Mouse (Mus musculus) cerebellum, adult 18-20 months (tissue): Measurements from ENCODE around the gene Snrnp40.

Experiments
- DNase-seq, 2 experiments: peaks; one replicate each; pipeline ENCODE4 v3.0.0; 2021

The Snrnp40 gene

DNA sequence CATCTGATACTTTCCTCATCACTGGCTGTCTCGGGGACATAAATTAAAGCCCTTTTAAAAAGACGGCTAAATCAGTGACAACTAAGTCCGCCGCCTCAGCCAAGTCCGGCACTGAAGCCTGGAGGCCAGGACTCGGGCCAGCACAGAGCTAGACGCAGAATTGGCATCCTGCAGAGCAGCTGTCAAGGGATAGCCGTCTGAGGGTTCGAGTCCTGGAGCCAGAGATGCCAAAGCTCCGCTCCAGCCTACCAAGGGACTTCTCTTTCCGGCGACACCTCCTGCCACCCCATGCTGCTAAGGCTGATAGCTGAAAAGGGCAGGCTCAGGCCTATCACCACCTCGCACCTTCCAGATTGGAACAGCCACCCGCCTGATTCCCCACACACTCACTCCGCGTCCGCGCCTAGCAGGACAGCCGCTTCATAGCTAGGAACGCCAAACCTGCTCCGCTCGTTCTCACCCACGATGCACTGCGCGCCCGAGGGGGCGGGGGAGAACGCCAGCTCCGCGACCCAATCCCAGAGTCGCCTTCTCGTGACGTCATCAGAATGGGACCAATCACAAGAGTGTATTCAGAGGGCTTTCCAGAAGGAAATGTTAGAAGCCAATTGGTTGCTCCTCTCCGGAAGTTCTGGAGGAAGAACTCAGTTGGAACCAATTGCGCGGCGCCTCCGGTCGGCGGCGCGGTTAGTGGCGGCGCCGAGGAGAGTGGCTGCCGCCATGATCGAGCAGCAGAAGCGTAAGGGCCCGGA is at the start of gene Snrnp40, which contains the start of gene Zcchc17:
TSS of gene Snrnp40 (plus strand) at position 647 of the 752 bp plus-strand sequence.
TSS of gene Zcchc17 (minus strand) at position 458 of the 752 bp plus-strand sequence.
- peak; percentile 99 to 100 for DNase-seq

DNA sequence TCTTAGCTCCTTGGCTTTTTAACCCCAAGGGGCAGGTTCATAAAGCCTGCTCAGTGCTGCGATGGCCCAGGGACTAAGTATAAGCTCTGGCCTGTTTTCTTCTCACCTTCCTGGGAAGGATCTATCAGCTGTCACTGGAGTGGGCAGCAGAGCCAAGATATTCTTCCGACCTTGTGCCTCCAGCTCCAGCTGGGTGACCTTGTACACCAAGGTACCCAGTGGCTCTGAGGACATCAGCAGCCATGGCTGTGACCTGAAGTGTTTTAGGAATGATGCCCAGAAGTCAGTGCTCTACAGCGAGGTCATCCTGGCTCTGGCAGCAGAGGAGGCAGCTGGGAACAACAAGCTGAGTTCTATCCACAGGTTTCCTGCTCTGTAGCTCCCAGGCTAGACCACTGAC is 47.4 kb upstream of the Snrnp40 start:
- DNase-seq = no peak

DNA sequence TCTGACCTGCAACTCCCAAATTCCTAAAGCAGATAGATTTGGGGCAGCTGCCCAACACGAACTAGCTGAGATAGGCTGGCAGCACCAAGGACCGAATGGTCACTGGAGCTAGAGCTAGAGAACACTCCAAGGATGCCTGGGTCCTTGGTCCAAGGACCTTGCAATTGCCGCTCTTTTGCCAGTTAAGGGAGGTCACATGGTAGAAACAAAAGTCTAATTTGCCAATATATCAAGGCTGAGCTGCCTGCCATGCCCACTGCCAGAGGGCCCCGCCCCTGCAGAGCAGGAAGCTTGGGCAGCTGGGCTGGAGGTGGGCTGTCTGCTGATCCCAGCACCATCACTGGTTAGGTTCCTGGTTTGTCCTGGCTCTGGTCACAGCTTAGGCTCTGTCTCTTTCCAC is 46.4 kb upstream of the Snrnp40 start:
- no peak for DNase-seq

DNA sequence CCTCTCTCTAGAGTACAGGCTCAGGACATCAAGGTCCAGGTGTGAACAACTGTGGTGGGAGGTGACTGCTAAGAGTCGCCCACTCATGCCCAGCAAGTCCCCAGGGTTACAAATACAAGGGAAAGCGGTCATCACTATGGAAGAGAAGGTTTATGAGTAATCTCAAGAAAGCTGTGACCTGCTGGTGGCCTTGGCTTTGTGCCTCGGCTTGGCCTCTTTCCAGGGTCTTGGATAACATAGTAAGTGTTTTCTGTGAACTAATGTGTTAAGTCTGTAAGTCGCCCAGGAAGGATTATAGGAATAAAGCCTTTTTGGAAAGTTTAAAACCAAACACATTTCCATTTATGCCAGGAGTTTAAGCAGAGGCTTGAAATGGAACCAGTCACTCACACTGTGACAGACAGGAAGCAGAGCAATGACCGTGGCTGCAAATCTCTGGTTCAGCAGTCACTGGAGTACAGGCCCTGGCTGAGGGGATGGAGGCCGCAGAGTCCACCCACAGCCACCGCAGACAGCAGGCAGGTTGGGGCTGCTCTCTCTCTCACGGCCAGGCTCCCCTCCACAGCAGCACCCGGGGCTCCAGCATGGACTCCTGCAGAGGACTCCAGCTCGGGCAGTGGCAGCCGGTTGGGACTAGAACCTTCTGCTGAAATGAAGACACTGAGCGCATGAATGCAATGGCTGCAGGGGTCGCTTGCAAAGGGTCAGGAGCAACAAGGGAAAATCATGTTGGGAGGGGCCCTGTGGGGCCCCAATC is 44.0 kb upstream of the Snrnp40 start:
- DNase-seq = peak; percentile 49 to 50

DNA sequence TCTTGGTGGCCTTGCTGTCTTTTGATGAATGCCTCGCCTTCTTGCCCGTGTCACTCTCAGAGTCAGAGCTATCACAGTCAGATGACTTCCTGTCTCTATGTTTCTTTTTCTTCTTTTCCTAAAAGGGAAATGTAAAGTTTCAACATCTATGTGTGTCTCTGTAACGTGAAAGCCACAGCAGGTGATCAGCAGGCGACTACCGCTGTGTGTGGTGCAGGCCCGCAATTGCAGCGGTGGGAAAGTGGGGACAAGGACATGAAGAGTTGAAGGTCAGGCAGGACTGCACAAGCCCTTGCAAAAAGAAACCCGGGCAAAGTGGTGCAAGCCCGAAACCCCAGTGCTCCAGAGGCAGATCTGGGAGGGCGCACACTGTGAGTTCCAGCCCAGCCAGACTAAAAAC is 43.2 kb upstream of the Snrnp40 start:
- no peak for DNase-seq

DNA sequence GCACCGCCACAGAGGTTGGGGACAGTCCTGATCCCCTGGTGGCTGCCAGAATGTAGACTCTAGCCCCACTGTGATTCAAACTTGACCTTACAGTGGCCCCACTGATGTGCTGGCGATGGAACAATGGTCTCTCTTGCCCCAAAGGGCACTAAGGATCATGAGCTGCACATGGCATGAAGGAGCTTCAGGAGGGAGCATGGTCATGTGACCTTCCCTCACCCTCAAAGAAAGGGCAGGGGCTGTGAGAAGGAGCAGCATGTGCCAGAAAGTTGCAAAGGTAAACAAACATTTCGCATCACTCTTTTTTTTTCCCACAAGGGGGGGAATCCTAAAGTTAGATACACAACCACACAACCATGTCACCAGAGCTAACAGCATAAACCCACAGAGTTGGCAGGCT is 41.8 kb upstream of the Snrnp40 start:
- DNase-seq = no peak

DNA sequence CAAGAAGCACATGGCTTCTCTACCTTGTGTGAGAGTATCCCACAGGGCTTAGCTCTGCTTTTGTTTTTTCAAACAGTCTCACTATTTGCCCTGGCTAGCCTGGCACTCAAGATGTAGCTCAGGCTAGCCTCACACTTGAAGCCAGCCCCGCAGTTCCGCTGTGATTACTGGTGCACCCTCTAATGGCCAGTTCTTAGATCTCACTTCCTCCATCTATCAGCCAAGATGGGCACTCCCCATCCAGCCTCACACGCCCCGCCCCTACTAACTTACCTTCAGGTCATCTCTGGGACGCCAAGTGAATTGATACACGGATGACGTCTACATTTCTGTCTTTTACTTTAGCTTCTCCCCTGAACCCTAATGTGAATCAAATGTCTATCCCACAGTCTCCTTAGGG is 40.4 kb upstream of the Snrnp40 start:
- DNase-seq = no peak

DNA sequence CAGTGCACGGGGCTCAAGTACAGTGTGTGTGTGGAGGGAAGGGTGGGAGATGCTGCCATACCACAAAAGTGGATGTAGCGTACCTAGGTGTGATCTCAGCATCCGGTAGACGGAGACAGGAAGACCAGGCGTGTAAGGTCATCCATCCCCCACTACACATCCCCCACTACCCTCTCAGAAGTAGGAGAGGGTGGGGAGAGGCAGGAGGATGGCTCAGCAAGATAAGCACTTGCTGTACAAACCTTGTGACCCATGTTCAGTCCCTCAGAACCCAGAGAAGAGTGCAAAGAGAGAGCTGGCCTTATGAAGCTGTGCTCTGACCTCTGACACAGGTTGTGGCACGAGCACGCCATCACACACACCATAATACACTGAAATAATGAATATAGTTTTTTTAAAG is 38.3 kb upstream of the Snrnp40 start:
- no peak for DNase-seq

DNA sequence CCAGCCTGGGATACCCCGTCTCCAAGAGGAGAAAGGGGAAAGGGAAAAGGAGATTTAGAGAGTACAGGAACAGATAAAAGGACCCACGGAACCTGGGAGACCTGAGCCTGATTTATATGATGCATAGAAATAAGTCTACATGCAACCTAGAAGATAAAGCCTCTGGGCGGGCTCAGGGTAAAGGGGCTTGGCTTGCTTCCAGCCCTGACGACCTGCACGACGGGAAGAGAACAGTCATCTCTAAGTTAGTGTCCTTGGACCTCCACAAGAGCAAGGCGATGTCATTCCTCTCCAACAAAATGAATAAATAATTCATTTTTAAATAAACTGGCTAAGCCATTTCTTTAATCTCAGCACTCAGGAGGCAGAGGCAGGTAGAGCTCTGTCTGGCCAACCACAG is 37.4 kb upstream of the Snrnp40 start:
- no peak for DNase-seq

DNA sequence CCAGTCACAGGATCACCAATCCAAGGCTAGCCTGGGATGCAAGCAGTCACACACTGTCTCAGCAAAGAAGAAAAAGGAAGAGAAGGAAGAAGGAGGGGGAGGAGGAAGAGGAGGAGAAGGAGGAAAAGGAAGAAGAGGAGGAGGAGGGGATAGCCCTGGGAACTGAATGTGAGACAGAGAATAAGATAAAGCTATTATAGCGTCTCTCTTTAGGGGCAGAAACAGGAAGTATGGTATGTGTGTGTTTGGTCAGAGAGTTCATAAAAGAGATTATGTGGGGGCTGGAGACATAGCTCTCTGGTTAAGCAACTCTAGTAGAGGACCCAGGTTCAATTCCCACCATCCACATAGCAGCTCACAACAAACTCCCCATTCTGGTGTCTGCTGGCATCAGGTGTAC is 36.8 kb upstream of the Snrnp40 start:
- DNase-seq = no peak

DNA sequence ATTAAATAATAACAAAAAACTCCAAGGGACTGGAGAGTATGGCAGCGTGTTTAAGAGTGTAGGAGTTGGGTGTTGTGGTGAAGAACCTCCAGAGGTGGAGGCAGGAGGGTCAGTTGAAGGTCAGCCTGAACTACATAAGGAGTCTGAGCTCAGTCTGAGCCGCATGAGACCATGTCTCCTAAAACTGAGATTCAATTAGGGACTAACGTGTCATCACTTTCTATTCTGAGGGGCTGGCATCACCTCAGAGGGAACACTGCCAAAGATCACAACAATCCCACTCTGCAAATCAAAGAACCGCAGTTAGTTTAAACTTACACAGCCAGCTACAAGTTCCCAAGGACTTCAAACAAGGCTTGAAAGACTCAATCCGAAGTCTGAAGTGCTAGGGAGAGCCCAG is 36.3 kb upstream of the Snrnp40 start:
- DNase-seq = no peak

DNA sequence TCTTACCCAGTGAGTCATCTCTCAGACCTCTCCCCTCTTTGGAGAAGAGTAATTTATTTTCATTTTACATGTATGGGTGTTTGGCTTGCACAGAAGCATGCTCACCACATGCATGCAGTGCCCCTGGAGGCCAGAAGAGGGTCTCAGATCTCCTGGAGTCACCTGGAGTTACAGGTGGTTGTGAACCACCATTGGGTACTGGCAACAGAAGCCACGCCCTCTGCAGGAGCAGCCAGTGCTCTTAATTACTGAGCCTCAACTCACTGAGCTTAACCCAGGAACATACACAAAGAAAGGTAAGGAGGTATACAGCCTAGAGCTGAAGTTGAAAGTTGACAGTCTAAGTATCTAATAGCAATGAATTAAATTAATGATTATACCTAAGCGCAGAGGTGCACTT is 34.5 kb upstream of the Snrnp40 start:
- no peak for DNase-seq

DNA sequence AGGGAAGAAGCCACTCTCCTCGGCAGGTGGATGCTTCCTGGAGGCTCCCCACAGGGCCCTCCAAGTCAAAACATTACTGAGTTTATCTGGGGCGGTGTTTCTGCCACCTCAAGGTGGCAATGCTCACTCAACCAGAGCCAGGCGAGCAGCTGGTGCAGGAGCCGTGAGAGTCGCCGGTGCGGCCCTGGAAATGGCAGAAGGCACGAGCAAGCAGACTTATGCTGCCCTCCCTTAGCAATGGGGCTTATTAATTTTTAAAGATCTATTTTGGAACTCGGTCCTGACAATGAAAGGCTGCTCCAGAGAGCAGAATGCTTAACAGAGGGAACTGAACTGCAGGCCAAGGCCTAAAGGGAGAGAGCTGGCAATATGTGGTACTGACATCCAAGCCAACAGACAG is 32.6 kb upstream of the Snrnp40 start:
- peak; percentile 70 to 80 for DNase-seq

DNA sequence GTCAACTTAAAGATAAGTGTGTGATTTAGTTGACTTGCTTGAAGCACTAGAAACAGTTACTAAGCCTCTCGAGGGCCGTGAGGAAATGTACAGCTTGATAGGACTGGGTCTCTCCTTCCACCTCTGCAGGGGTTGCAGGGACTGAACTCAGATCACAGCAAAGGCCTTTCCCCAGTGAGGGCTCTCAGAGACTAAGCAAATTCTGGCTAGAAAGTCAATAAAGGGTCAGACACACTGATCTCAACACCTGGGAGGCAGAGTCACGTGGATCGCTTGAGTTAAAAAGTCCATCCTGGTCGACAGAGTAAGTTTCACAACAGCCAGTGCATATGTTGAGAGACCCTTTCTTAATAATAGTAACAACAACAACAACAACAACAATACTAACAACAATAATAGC is 24.1 kb upstream of the Snrnp40 start:
- no peak for DNase-seq

DNA sequence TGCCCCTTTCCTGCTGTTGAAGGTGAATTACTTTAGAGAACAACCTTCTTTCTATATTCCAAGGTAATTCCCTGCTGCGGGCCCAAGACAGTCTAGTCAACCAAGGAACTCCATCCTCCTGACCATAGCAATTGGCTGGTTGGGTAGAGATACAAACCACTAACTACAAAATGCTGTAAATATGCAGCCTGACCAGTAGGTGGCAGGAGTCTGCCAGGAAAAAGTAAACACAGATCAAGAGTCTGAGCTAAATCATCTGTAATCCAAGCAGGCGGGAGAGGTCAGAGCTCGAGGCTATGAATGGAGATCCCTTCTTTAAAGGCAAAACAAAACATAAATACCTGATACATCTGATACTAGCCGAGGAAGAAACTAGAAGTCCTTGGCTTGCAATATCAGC is 18.2 kb upstream of the Snrnp40 start:
- peak; percentile 66 to 78 for DNase-seq

DNA sequence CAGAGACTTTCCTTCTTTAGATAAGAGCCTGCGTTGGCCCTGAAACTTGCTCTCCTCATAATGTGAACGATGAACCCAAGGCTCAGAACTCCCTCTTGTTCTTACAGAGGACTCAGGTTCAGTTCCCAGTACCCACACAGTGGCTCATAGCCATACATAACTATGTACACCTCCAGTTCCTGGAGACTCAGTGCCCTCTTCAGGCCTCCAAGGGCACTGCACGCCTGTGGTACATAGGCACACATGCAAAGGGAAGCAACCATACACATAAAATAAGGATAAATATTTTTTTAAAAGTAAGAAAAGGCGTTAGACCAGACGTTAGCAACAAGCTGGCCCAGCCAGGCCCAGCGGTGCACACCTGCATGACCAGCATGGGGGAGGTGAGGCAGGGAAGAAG is 10.3 kb upstream of the Snrnp40 start:
- no peak for DNase-seq

DNA sequence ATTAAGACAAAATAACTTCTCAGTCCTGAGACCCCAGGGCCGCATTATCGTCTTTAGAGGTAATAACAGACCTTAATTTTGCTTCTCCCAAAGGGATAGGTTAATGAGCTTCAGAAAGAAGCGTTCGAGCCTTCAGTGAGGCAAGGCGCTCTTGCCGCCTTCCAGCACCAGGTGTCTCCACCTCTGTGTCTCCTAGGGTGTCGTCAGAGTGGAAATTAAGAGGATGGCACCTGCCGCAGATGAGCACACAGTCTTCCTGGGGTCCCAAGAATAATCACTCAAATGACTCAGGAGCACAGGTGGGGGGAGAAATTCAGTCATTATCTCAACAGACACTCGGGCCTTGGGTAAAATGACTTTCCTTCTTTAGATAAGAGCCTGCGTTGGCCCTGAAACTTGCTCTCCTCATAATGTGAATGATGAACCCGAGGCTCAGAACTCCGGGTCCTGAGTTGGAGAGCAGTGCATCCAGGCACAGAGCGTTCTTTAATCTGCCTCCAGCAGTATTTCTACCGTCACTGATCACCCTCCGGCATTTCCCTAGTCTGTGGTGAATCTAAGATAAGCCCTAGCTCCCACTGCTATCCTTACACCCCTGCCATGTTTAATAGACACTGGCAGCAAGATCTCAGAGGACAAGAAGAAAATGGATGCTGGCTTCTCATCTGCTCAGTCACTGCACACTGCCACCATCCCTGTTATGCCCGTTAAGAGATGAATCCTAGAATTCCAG is 9.1 kb upstream of the Snrnp40 start:
- DNase-seq = no peak

DNA sequence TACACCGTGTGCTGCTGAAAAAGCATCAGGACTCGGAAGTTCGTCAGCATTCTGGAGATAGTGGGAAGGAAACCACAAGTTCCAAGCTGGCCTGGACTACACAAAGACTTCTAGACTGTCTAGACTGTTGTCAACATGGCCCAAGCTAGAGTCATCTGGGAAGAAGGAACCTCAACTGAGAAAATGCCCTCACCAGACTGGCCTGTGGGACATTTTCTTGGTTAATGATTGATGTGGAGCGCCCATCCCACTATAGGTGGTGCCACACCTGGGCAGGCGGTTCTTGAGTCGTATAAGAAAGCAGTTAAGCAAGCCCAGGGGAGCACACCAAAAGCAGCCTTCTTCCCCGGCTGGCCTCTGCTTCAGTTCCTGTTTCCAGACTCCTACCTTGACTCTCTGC is 7.3 kb upstream of the Snrnp40 start:
- DNase-seq = no peak

DNA sequence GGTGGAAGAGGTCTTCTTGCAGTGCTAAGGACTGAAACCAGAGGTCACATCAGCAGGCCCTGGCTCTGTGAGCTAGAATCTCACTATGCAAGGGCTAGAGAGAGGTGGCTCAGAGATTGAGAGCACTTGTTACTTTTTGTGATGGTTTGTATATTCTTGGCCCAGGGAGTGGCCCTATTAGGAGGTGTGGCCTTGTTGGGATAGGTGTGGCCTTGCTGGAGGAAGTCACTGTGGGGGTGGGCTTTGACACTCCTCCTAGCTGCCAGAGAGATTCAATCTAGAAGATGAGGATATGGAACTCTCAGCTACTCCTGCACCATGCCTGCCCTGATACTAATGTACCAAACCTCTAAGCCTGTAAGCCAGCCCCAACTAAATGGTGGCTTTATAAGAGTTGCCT is 2.0 kb upstream of the Snrnp40 start:
- DNase-seq = no peak

DNA sequence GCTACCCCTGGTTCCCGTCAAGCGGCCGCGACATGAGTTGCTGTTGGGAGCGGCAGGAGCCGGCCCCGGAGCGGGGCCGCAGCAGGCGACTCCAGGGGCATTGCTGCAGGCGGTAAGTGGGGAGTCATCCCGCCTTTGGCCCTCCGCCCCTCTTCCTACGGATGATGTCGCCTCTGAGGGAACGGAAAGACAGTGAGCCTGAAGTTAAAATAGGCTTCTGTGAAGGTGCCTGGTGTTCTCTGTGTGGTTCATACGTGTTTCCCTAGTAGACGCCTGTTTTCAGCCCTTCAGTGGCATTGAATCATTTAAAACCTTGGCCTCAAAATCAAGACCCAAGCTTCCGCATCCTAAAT is 282 bp downstream of the Snrnp40 start:
- no peak for DNase-seq

DNA sequence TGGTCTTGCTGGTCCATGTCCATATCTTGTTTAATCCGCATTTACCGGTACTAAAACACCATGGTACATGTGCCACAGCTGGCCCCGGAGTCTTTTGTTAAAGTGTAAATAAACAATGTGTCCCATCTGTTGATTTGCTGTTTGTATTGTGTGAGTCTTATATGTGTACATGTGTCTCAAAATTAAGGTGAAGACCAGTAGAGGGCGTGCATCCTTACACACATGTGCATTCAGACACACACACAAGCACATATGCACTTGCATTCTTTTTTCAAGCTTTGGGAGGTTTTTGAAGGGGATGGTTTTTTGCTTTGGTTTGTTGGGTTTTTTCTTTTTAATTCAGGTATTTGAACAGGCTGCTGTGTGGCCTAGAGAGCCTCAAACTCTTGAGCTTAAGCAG is 16.7 kb downstream of the Snrnp40 start:
- no peak for DNase-seq

DNA sequence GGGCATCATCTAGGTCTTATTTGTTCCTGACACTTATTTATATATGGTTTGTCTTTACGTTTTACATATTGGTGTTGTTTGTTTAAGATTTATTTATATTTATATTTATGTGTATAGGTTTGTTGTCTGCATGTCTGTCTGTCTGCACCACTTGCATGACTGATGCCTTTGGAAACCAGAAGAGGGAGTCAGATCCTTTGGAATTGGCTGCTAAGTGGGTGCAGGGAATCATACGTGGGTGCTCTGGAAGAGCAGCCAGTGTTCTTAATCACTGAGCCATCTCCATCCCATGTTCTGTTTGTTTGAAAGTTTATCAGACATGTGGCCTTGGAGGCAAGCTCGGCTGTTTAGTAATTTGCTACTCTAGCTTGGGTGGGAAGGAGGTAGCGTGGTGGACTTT is 17.6 kb downstream of the Snrnp40 start:
- no peak for DNase-seq

DNA sequence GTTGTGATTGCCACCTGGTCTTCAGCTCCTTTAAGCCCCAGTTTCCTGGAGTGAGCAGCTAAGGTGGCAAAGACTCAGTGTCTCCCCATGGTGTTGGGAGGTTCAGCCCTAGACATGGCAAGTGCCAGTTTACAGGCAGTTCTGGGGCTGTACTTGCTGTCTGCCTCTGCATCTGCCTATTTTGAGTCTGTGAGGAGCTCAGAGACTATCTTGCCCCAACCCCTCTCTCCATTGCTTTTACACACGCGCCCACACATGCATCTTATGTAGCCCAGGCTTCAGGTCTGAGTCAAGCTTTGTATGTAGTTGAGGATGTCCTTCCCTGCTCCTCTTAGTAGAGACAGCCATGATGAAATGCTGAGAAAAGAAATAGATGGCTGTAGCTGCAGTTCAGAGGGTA is 19.2 kb downstream of the Snrnp40 start:
- DNase-seq = no peak

DNA sequence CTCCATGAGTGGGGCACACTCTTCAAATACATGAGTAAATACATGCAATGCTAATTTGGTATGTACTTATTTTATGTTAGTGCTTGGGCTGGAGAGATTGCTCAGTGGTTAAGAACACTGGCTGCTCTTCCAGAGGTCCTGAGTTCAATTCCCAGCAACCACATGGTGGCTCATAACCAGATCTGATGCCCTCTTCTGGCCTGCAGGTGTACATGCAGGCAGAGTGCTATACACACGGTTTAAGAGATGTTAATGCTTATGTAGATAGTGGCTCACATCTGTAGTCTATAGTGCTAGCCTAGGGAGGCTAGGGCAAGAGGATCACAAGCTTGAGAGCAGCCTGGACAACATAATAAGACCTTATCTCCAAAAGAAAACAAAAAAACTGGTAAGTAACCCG is 20.5 kb downstream of the Snrnp40 start:
- no peak for DNase-seq
